Mouse (Mus musculus) ES-Bruce4 (cell line): Measurements from ENCODE around the gene Atxn1.

Source experiments
- CTCF ChIP-seq: IDR thresholded peaks from one replicate; pipeline ENCODE4 v1.8.1; 2011; ENCODE audit warnings: low read depth, low read length
- POLR2A ChIP-seq: IDR thresholded peaks from one replicate; pipeline ENCODE4 v1.8.1; 2011; ENCODE audit warnings: low read length; ENCODE audit not compliant: insufficient read depth

DNA sequence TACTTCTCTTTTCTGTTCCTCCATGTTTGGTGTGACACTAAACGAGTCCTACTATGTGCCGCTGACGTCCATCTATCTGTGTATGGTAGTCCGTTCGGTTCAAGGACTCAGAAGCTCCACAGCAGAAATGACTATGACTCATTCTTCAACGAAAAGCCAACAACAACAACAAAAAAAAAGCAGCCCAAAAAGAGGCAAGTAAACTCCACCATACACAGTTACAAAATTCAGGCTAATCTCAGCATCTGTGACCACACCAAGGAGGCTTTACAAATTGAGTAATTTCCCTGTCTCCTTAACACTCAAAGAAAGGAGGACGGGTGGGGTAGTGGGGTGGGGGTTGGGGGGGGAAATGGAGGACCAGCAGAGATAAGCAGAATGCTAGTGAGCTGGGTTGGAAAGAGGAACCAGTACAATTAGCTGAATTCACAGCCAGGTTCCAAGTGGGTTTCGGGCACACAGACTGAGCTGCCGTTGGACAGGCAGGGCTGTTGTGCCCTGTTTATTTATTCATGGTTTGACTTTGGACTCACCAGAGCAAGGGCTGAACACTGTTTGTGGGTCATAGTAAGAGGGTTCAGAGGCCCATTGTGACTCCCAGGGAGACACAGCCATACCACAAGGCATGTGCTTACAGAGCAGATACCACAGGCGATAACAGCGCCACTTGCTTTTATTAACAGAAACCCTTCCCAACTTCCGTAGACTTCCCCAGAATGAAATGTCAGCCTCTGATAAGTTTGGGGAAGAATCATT is 61.1 kb downstream of the Atxn1 start:
- TF ChIP-seq CTCF (no peak), POLR2A (no peak)
